Mouse (Mus musculus) retina, adult 2 months (tissue): ENCODE results near the gene Nexn.
A peak's percentile ranks its signal among the peaks of the same experiment; 100 is the strongest.
"Not testable (repeated sequence)": the region's sequence is repeated elsewhere in the genome, so short reads cannot be mapped to it uniquely, and the experiment has no call there.

Experiments
- DNase-seq: peaks from one replicate; pipeline ENCODE4 v3.0.0-alpha.2; 2012; ENCODE audit warnings: low read depth, low spot score

Gene Nexn

DNA sequence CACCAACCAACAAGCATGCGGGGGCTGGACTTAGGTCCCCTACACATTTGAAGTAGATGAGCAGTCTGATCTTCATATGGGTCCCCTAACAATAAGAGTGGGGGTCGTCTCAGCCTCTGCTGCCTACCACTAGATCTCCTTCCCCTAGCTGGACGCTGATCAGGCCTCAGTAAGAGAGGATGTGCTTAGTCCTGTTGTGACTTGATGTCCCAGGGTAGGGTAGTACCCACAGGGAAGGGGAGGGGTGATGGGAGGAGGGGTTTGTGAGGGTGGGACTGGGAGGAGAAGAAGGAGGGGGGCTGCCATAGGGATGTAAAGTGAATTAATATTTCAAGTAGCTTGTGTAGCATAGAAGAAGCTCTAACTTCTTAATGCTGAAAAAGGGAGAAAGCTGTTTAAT is 67.0 kb downstream of the Nexn start:
- no peak for DNase-seq

DNA sequence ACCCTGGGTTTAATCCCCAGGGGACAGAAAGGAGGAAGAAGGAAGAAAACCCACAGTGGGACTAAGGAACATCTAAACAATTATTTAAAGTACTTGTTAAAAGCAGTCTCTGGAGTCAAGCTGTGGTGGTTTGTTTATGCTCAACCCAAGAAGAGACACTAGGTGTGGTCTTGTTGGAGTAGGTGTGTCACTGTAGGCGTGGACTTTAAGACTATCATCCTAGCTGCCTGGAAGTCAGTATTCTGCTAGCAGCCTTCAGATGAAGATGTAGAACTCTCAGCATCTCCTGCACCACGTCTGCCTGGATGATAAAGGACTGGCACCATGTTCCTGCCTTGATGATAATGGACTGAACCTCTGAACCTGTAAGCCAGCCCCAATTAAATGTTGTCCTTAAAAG is 68.9 kb downstream of the Nexn start:
- DNase-seq, result not testable (repeated sequence)

DNA sequence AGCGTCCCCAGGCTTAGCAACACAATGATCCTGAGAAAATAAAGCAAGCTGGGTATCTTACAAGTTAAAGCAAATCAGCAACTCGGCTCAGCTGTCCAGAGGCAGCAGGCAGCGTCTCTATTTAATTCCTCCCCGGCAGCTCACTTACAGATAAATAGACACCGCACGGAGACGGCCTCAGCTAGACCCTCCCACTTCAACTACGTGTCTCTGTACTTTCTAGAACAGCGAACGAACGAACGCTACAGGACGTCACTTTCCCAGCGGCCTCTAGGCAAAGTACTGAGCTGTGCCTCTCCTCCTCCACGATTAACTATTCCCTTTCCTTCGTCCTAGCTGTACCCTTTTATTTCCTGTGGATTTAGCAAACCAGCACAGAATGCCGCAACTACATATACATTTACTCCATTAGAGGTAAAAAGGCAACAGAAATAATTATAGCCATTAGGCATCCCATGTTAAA is 72.5 kb downstream of the Nexn start:
- peak; percentile 73 for DNase-seq

DNA sequence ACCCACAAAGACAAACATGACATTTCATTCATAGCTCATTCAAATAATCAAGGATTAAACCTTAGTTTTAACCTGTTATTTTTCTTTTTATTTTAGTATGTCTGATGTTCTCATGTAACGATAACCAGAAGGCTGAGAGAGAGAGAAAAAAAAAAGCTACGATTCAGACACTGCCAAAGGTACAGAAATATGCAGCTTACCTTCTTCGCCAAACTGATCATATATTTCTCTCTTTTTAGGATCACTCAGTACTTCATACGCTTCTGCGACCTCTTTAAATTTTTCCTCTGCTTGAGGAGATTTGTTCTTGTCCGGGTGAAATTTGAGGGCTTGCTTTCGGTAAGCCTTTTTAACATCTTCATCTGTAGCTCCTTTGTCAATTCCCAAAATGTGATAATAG is 73.0 kb downstream of the Nexn start:
- no peak for DNase-seq

DNA sequence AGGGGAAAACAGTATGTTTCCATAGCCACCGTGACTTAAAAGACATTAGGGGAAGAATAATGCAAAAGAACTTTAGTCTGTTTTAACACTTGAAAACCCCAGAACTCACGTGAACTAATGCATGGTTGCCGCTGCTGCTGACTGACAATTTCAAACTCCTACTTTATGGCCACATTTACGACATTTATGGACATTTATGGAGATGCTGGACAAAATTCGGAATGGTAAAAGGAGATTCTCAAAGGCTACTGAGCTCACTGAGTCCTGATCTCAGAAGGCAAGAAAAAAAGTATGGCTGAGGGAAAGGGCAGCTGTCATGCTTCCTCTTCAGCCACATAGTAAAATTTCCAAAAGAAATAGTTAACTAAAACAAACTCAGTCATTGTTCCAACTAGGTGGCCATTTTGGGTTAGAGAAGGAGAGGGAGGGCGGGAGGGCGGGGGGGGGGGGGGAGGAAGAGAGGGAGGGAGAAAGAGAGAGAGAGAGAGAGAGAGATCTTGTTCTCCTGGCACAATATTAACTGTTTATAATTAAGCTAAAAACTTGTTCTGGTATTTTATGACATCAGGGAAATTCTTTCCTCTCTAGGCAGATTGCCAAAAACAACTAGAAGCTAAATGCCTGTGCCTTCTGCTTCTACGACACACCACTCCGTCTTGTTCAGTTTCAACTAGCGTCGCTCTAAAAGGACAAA is 73.8 kb downstream of the Nexn start:
- DNase-seq, result no peak

DNA sequence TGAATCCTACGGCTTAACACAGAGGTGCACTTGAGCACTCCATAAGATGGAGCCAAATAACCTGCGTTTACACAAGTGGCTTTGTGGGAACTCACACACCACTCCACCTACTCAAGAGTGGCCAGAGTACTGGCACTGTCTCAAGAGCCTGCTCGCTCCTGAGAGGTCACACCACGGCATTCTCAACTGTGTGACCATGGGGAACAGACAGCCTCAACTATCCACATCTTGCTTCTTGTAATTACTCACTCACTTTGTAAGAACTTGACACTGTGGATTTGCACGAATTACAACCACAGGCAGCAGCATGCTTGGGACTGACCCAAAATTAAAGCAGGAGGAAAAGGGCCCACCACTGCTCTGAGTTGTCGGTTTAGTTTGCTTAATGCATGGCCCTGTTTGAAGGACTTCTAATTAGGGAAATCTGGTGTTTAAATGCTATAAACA is 74.3 kb downstream of the Nexn start:
- no peak for DNase-seq

DNA sequence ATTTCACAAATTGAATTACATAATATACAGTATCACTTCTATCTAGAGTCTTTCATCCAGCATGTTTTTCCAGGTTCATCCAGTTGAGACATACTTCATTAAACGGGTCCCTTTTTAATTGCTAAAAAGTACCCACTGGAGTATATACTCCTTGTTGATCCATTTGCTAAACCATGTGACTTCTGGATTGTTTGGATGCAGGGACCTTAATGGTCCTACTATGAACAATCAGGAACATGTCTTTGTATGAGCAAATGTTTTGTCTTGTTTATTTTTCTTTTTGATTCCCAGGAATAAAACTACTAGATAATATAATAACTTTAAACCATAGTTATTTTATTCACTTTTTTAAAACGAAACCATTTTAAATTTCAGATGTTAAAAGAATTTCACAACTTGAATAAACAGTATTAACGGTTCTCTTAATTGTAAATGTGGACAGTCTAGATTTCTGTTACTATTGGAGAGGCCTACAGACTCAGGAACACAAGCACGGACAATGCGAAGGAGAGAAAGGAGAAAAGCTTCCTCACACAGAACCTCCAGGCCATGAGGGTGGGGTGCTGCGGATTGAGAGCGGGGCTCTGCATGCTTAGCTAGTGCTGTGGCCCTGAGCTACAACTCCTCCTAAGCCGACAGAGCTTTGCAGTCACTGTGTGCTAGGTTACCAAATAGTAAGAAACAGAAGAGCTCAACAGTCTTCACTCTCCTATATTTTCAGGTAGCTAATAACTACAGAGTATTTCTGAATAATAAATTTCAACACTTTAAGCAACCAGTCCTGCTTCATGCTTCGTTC is 75.3 kb downstream of the Nexn start:
- no peak for DNase-seq

DNA sequence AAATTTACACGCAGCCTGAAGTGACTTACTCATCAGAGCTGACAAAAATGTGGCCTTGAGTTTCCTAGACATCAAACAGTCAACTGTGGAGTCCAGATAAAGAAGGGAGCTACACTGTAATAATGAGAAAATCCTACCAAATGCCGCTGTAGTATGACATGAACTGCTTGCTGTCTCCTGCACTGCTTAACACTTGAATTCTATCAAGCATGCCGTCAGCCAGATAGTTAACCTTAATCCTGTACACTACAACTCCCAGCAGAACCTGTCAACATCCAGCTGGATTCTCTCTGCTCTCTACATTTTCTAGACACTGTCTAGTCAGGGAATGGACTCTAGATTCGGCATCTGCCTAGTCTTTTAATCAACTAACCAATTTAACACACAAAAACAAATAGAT is 76.8 kb downstream of the Nexn start:
- no peak for DNase-seq
